Comparison of ENCODE assay signal across 9 mouse cellular contexts in genomic region chr15:6259957-6260740, GRCm38 (mm10). TPM values are rescaled to one million over a fixed set of nuclear protein-coding genes. Genes with fewer than 3 reads are reported as not detected.
DNase-seq lines count a peak whose midpoint lies in the region; ATAC-seq and TF ChIP-seq lines count a peak whose summit lies in the region.
"Had no signal": no experiment of that assay in that cellular context is flagged by ENCODE, and none has a peak within 500 bp of the region (broad histone marks: within the 10 kb centered on the region; RNA-seq: fewer than 3 reads in every experiment).

No protein-coding gene starts in this region.

- 11% methylated on average over 3 of the region's 3 CpGs for WGBS in lung, embryonic 16.5 days
- WGBS in kidney, embryonic 16.5 days: 14% methylated on average over 3 of the region's 3 CpGs
- 36% methylated on average over 3 of the region's 3 CpGs for WGBS in small intestine, adult 2 months
- 65% methylated on average over 3 of the region's 3 CpGs for WGBS in forebrain, embryonic 16.5 days

- no peaks in the 10 kb centered on the region; the same call in none of the 2 replicates for H3K4me1 ChIP-seq in lung, embryonic 16.5 days (replicated peaks; ENCODE audit: control insufficient read depth, insufficient read depth, low read length)
- peaks cover 12% of the 10 kb centered on the region; the same call in 1 of the 2 replicates for H3K4me1 ChIP-seq in kidney, embryonic 16.5 days (ENCODE audit: insufficient read depth, low read length)
- H3K4me1 ChIP-seq in small intestine, adult 2 months (ENCODE audit: control insufficient read depth, insufficient read depth, insufficient read length, low read length): no peaks in the 10 kb centered on the region
- no peaks in the 10 kb centered on the region for H3K4me1 ChIP-seq in forebrain, embryonic 16.5 days (replicated peaks; ENCODE audit: control insufficient read depth, insufficient read depth, low read length)

- H3K4me2 ChIP-seq in lung, embryonic 16.5 days (ENCODE audit: low read depth, low read length): no peak overlapping the region
- no peak overlapping the region for H3K4me2 ChIP-seq in kidney, embryonic 16.5 days (replicated peaks; ENCODE audit: low read depth, low read length)
- H3K4me2 ChIP-seq in forebrain, embryonic 16.5 days (ENCODE audit: low read length): no peak overlapping the region

- no peaks in the 10 kb centered on the region for H3K27me3 ChIP-seq in lung, embryonic 16.5 days (ENCODE audit: control insufficient read depth, insufficient read depth, low read depth, low read length)
- no peaks in the 10 kb centered on the region for H3K27me3 ChIP-seq in kidney, embryonic 16.5 days (ENCODE audit: insufficient read depth, low read length)
- no peaks in the 10 kb centered on the region for H3K27me3 ChIP-seq in small intestine, adult 2 months (ENCODE audit: control insufficient read depth, insufficient read depth, low read length)
- no peaks in the 10 kb centered on the region for H3K27me3 ChIP-seq in forebrain, embryonic 16.5 days (replicated peaks; ENCODE audit: control insufficient read depth, insufficient read depth, low read length)

- H3K9ac ChIP-seq in lung, embryonic 16.5 days (ENCODE audit: low read length): no peak overlapping the region
- no peak overlapping the region for H3K9ac ChIP-seq in kidney, embryonic 16.5 days (replicated peaks; ENCODE audit: low read length)
- H3K9ac ChIP-seq in forebrain, embryonic 16.5 days (replicated peaks; ENCODE audit: low read depth, low read length): no peak overlapping the region

- 0 out of 2 replicates have a peak overlapping the region, but pooled peaks have one; percentile 28 for H3K27ac ChIP-seq in lung, embryonic 16.5 days (ENCODE audit: low read length)
- peak overlapping the region; percentile 84 for H3K27ac ChIP-seq in kidney, embryonic 16.5 days (ENCODE audit: low read length)
- H3K27ac ChIP-seq in small intestine, adult 2 months (ENCODE audit: insufficient read depth, low read depth, low read length): peak overlapping the region; percentile 17
- H3K27ac ChIP-seq in forebrain, embryonic 16.5 days (ENCODE audit: low read length): no peak overlapping the region

- no peaks in the 10 kb centered on the region for H3K36me3 ChIP-seq in lung, embryonic 16.5 days (ENCODE audit: control insufficient read depth, insufficient read depth, low read length)
- no peaks in the 10 kb centered on the region for H3K36me3 ChIP-seq in kidney, embryonic 16.5 days (ENCODE audit: insufficient read depth, low read length)
- no peaks in the 10 kb centered on the region for H3K36me3 ChIP-seq in small intestine, adult 2 months (ENCODE audit: control insufficient read depth, insufficient read depth, low read length)
- H3K36me3 ChIP-seq in forebrain, embryonic 16.5 days (ENCODE audit: control insufficient read depth, insufficient read depth): no peaks in the 10 kb centered on the region

- no peaks in the 10 kb centered on the region for H3K9me3 ChIP-seq in lung, embryonic 16.5 days (ENCODE audit: control insufficient read depth, low read length)
- H3K9me3 ChIP-seq in kidney, embryonic 16.5 days (ENCODE audit: low read length): no peaks in the 10 kb centered on the region
- H3K9me3 ChIP-seq in forebrain, embryonic 16.5 days (ENCODE audit: control insufficient read depth, low read length): no peaks in the 10 kb centered on the region

- no peak for TF ChIP-seq POLR2A in small intestine, adult 2 months (IDR thresholded peaks at IDR 0.05; ENCODE audit: low read depth, low read length)

- ATAC-seq in lung, embryonic 16.5 days (ENCODE audit: low read depth): peak; percentile 69
- peak; percentile 81 for ATAC-seq in kidney, embryonic 16.5 days (ENCODE audit: low FRiP score, low TSS enrichment)
- ATAC-seq in forebrain, embryonic 16.5 days: no peak

- TF ChIP-seq CTCF in small intestine, adult 2 months (IDR thresholded peaks at IDR 0.05; ENCODE audit: extremely low read depth, insufficient read length, insufficient replicate concordance, low read depth, low read length): no peak

- no peak overlapping the region for H3K4me3 ChIP-seq in lung, embryonic 16.5 days (ENCODE audit: low read length)
- H3K4me3 ChIP-seq in kidney, embryonic 16.5 days (ENCODE audit: low read length): no peak overlapping the region
- H3K4me3 ChIP-seq in small intestine, adult 2 months (ENCODE audit: low read depth, low read length): no peak overlapping the region
- H3K4me3 ChIP-seq in forebrain, embryonic 16.5 days (replicated peaks; ENCODE audit: low read length): no peak overlapping the region
- H3K4me3 ChIP-seq: erythroblast, embryonic 14.5 days had no signal

- DNase-seq in lung, adult 18-20 months: no peak
- peak; percentile 37 to 67 for DNase-seq in heart, adult 18-20 months
- no peak for DNase-seq in layer of hippocampus, postnatal 36 days
- DNase-seq in retina, postnatal 1 day: no peak

RNA-seq across cellular contexts. Expression of gene Dab2, which starts 39.4 kb away (rescaled TPM):
- polyA plus RNA-seq in lung, embryonic 16.5 days (2015; fragmentation: Nextera tagmentation; extraction: Ambion mirVana): 33.7 and 40.6 TPM in 2 replicates
- total RNA-seq in heart, adult 18-20 months (2021): 10 to 100 TPM; 15.1 to 17.2 TPM
- 76.4 and 87.9 TPM in 2 replicates for polyA plus RNA-seq in kidney, embryonic 16.5 days (2015; fragmentation: Nextera tagmentation; extraction: Ambion mirVana)
- 4.0 TPM in 2 replicates for polyA plus RNA-seq in small intestine, adult 2 months (2012; rRNA removed)
- total RNA-seq in layer of hippocampus, postnatal 36 days (2021): 10 to 100 TPM; 10.8 to 12.4 TPM
- polyA plus RNA-seq in forebrain, embryonic 16.5 days (2015; fragmentation: Nextera tagmentation; extraction: Ambion mirVana): 13.1 and 17.3 TPM in 2 replicates
- polyA plus RNA-seq: erythroblast, embryonic 14.5 days had no signal

Comparison
In these comparisons a context has a peak if more than half of its experiments do, and no peak if none do; other contexts are left out.
1. DNase-seq: peak in heart, adult 18-20 months (2 of 2); none in lung, adult 18-20 months (0 of 2), layer of hippocampus, postnatal 36 days (0 of 2) and retina, postnatal 1 day (single experiment).